Mouse (Mus musculus) liver, postnatal 0 days (tissue): ENCODE results near the gene Il6st.

Source experiments
- CTCF ChIP-seq: sonication (generic); IDR thresholded peaks from 2 replicates; pipeline ENCODE4 v1.5.1; 2016; ENCODE audit warnings: antibody characterized with exemption, low read depth
- EP300 ChIP-seq: IDR thresholded peaks from 2 replicates; pipeline ENCODE4 v1.6.1; 2016; ENCODE audit warnings: antibody characterized with exemption, low read depth, mild to moderate bottlenecking

DNA sequence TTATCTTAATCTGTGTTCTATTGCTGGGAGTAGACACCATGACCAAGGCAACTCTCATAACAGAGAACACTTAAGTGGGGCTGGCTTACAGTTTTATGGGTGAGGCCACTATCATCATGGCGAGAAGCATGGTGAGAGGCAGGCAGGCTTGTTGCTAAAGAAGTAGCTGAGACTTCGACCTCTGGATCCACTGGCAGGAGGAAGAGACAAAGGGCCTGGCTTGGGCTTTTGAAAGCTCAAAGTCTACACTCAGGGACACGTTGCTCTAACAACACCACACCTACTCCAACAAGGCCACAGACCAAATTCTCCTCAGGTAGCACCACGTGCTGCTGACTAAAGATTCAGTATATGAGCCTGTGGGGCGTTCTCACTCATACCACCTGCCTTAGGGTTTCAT, 22.4 kb downstream of the Il6st start:
- no peak for TF ChIP-seq CTCF
- TF ChIP-seq EP300: no peak
